Mouse (Mus musculus): Measurements from ENCODE around the gene Dpf3. TPM values are rescaled to one million over a fixed set of nuclear protein-coding genes. Genes with fewer than 3 reads are reported as not detected.

The Dpf3 gene
- polyA plus RNA-seq, 1 experiment, result 0.52 TPM

DNA sequence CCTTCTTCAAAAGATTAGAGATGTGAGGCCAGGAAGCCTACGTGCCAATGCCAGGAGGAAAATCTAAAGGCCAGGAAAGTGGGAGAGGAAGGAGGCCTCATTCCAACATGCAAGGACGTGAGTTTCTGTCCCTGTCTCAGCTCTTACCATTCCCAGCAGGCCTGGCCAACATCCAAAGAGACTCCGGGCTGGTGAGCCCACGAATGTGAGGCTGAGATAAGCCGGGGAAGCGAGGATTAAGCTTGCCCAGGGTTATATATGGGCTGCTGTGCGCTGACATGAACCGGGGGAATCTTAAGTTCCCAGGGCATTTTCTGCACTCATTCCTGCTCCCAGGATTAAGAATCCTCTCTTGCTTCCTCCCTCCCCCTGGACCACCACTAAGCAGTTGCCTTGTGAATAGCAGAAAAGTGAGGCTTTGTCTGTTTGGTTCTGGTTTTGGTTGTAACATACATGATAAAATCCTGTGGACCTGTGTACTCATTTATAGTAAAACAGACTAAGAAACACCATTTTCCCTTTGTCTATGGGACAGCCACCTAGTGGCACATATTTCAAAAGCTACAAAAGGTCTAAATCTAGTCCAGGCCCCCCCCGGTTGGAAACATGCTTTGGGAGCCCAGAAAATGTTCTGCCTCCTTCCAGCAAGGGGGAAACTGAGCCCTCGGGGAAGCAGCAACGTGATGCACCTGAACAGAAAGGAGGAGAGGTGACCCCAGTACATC lies 62.6 kb downstream of the Dpf3 start:
- Histone ChIP-seq H3K27me3 (ENCODE audit: control insufficient read depth, insufficient read depth, insufficient read length) (peaks cover 14% of the 10 kb centered on the region), H3K4me3 (no peak overlapping the region), H3K4me2 (ENCODE audit: low read depth) (peak overlapping the region; percentile 7), H3ac (ENCODE audit: control insufficient read depth, insufficient read length) (no peak overlapping the region), H3K36me3 (ENCODE audit: control insufficient read depth, insufficient read depth) (no peaks in the 10 kb centered on the region), H3K79me2 (ENCODE audit: control insufficient read depth, insufficient read depth) (no peaks in the 10 kb centered on the region)
- TF ChIP-seq TCF12 (IDR thresholded peaks at IDR 0.05; ENCODE audit: insufficient read depth, poor library complexity, severe bottlenecking), result no peak
- TF ChIP-seq TCF3 (IDR thresholded peaks at IDR 0.05; ENCODE audit: insufficient read length, low read depth), result no peak
- no peak for TF ChIP-seq POLR2A (IDR thresholded peaks at IDR 0.05; ENCODE audit: insufficient read length, low read depth)
- TF ChIP-seq USF1 (IDR thresholded peaks at IDR 0.05; ENCODE audit: low read depth), result no peak
- TF ChIP-seq MYOG (IDR thresholded peaks at IDR 0.05; ENCODE audit: control insufficient read depth in 1 of 3, insufficient read depth in 1 of 3, insufficient read length in 2 of 3, low read depth in 2 of 3), result no peak
- no peak for TF ChIP-seq REST (IDR thresholded peaks at IDR 0.05; ENCODE audit: insufficient read depth, insufficient read length)

DNA sequence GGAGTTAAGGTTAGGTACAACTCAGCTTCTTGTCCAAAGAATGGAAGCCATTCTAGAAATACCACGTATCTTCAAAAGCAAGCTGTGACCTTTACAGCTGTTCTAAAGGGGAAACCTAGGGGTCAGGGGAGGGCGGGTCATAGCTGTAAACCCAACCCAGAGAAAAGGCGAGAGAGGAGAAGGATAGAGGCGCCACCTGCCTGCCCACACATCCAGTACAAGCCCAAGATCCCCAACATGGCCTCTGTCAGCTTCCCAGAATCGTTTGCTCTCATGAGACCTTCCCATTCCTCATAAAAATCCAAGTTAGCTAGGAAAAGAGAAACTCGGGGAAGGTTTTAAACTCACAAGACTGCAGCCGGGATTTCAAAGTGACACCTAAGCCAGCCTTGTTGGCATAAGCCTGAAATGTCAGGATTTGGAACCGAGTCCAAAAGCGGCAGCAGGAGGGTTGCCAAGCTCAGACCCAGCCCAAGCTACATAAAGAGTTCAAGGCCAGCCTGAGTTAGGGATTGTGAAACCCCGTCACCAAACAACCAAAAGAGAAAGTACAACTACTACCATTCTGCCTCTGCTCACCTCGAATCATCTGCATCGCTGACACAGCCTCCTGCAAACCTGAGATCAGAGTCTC lies 63.3 kb downstream of the Dpf3 start:
- H3K79me2 ChIP-seq (ENCODE audit: control insufficient read depth, insufficient read depth), result no peaks in the 10 kb centered on the region
- peaks cover 14% of the 10 kb centered on the region for H3K27me3 ChIP-seq (ENCODE audit: control insufficient read depth, insufficient read depth, insufficient read length)
- H3K4me3 ChIP-seq, result no peak overlapping the region
- no peaks in the 10 kb centered on the region for H3K36me3 ChIP-seq (ENCODE audit: control insufficient read depth, insufficient read depth)
- no peak overlapping the region for H3ac ChIP-seq (ENCODE audit: control insufficient read depth, insufficient read length)
- peak overlapping the region; percentile 7 for H3K4me2 ChIP-seq (ENCODE audit: low read depth)
- TF ChIP-seq MYOG (IDR thresholded peaks at IDR 0.05; ENCODE audit: control insufficient read depth in 1 of 3, insufficient read depth in 1 of 3, insufficient read length in 2 of 3, low read depth in 2 of 3) (no peak), CEBPB (IDR thresholded peaks at IDR 0.05; ENCODE audit: insufficient read depth, poor library complexity, severe bottlenecking) (no peak), TCF3 (IDR thresholded peaks at IDR 0.05; ENCODE audit: insufficient read length, low read depth) (no peak), SRF (IDR thresholded peaks at IDR 0.05; ENCODE audit: control insufficient read depth, insufficient read length, low read depth) (no peak), POLR2AphosphoS2 (IDR thresholded peaks at IDR 0.05; ENCODE audit: insufficient read length, low read depth) (no peak), POLR2A (IDR thresholded peaks at IDR 0.05; ENCODE audit: insufficient read length, low read depth) (no peak), REST (IDR thresholded peaks at IDR 0.05; ENCODE audit: insufficient read depth, insufficient read length) (no peak)

GRCm38 (mm10) chr12:83420346-83420745 lies 67.2 kb downstream of the Dpf3 start:
- TF ChIP-seq TCF3 (IDR thresholded peaks at IDR 0.05; ENCODE audit: insufficient read length, low read depth) (no peak), USF1 (IDR thresholded peaks at IDR 0.05; ENCODE audit: low read depth) (no peak), MAX (IDR thresholded peaks at IDR 0.05; ENCODE audit: low read depth) (no peak), REST (IDR thresholded peaks at IDR 0.05; ENCODE audit: insufficient read depth, insufficient read length) (no peak), POLR2A (IDR thresholded peaks at IDR 0.05; ENCODE audit: insufficient read length, low read depth) (no peak), MYOG (IDR thresholded peaks at IDR 0.05; ENCODE audit: control insufficient read depth in 1 of 3, insufficient read depth in 1 of 3, insufficient read length in 2 of 3, low read depth in 2 of 3) (no peak), TCF12 (IDR thresholded peaks at IDR 0.05; ENCODE audit: insufficient read depth, poor library complexity, severe bottlenecking) (no peak)
- Histone ChIP-seq H3ac (ENCODE audit: control insufficient read depth, insufficient read length) (no peak overlapping the region), H3K4me3 (no peak overlapping the region)

GRCm38 (mm10) chr12:83415207-83415606 lies 72.3 kb downstream of the Dpf3 start:
- H3K36me3 ChIP-seq (ENCODE audit: control insufficient read depth, insufficient read depth), result no peaks in the 10 kb centered on the region
- H3K4me2 ChIP-seq (ENCODE audit: low read depth), result no peak overlapping the region
- H3K79me2 ChIP-seq (ENCODE audit: control insufficient read depth, insufficient read depth), result no peaks in the 10 kb centered on the region
- no peak overlapping the region for H3ac ChIP-seq (ENCODE audit: control insufficient read depth, insufficient read length)
- H3K27me3 ChIP-seq (ENCODE audit: control insufficient read depth, insufficient read depth, insufficient read length), result peaks cover 37% of the 10 kb centered on the region
- TF ChIP-seq TCF3 (IDR thresholded peaks at IDR 0.05; ENCODE audit: insufficient read length, low read depth), result no peak
- TF ChIP-seq TCF12 (IDR thresholded peaks at IDR 0.05; ENCODE audit: insufficient read depth, poor library complexity, severe bottlenecking), result no peak
- no peak overlapping the region for H3K4me3 ChIP-seq

More at GRCm38 (mm10) chr12:83420346-83420745, 67.2 kb downstream of the Dpf3 start:
- Histone ChIP-seq H3K27me3 (ENCODE audit: control insufficient read depth, insufficient read depth, insufficient read length) (peaks cover 16% of the 10 kb centered on the region), H3K36me3 (ENCODE audit: control insufficient read depth, insufficient read depth) (no peaks in the 10 kb centered on the region), H3K79me2 (ENCODE audit: control insufficient read depth, insufficient read depth) (no peaks in the 10 kb centered on the region), H3K4me2 (ENCODE audit: low read depth) (no peak overlapping the region)

DNA sequence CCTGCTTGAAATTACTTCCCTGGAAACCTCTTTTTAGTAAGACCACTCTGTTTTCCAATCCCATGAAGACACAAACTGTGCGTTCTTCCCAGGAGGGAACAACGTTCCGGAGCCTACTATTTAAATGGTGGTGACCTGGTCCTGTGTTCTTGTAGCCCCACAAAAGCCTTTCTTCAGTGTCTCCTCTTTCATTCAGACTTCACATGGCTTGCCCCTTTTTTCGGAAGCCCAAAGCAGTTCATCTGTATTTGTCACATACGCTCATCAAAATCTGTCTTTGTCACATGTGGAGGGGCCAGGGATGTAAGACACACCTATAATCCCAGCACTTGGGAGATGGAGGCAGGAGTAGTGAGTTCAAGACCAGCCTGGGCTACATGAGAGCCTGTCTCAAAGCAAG lies 73.8 kb downstream of the Dpf3 start:
- Histone ChIP-seq H3ac (ENCODE audit: control insufficient read depth, insufficient read length) (no peak overlapping the region), H3K27me3 (ENCODE audit: control insufficient read depth, insufficient read depth, insufficient read length) (peaks cover 37% of the 10 kb centered on the region), H3K4me3 (no peak overlapping the region), H3K79me2 (ENCODE audit: control insufficient read depth, insufficient read depth) (no peaks in the 10 kb centered on the region), H3K4me2 (ENCODE audit: low read depth) (no peak overlapping the region), H3K36me3 (ENCODE audit: control insufficient read depth, insufficient read depth) (no peaks in the 10 kb centered on the region)
- no peak for TF ChIP-seq TCF3 (IDR thresholded peaks at IDR 0.05; ENCODE audit: insufficient read length, low read depth)
- no peak for TF ChIP-seq SRF (IDR thresholded peaks at IDR 0.05; ENCODE audit: control insufficient read depth, insufficient read length, low read depth)
- TF ChIP-seq POLR2A (IDR thresholded peaks at IDR 0.05; ENCODE audit: insufficient read length, low read depth), result no peak
- TF ChIP-seq MYOD1 (IDR thresholded peaks at IDR 0.05; ENCODE audit: control insufficient read depth in 1 of 3, insufficient read length in 2 of 3, low read depth in 2 of 3), result no peak
- no peak for TF ChIP-seq USF1 (IDR thresholded peaks at IDR 0.05; ENCODE audit: low read depth)
- TF ChIP-seq TCF12 (IDR thresholded peaks at IDR 0.05; ENCODE audit: insufficient read depth, poor library complexity, severe bottlenecking), result no peak
- TF ChIP-seq MAX (IDR thresholded peaks at IDR 0.05; ENCODE audit: low read depth), result no peak
- TF ChIP-seq POLR2AphosphoS2 (IDR thresholded peaks at IDR 0.05; ENCODE audit: insufficient read length, low read depth), result no peak
- no peak for TF ChIP-seq MYOG (IDR thresholded peaks at IDR 0.05; ENCODE audit: control insufficient read depth in 1 of 3, insufficient read depth in 1 of 3, insufficient read length in 2 of 3, low read depth in 2 of 3)
- no peak for TF ChIP-seq E2F4 (IDR thresholded peaks at IDR 0.05; ENCODE audit: insufficient read depth)
- no peak for TF ChIP-seq CEBPB (IDR thresholded peaks at IDR 0.05; ENCODE audit: insufficient read depth, poor library complexity, severe bottlenecking)
- TF ChIP-seq REST (IDR thresholded peaks at IDR 0.05; ENCODE audit: insufficient read depth, insufficient read length), result no peak
